Mouse (Mus musculus) spleen, adult 12 weeks (tissue): ENCODE data around the gene Cmklr1.
"Not testable (repeated sequence)": the region's sequence is repeated elsewhere in the genome, so short reads cannot be mapped to it uniquely, and the experiment has no call there.

Source experiments
- DNase-seq: peaks from one replicate; pipeline ENCODE4 v3.0.0; 2022; ENCODE audit warnings: low spot score

Cmklr1 gene

GRCm38 (mm10) chr5:113585619-113586457 lies 64.4 kb downstream of the Cmklr1 start:
- not testable (repeated sequence) for DNase-seq

GRCm38 (mm10) chr5:113584439-113584838 lies 65.8 kb downstream of the Cmklr1 start:
- DNase-seq, result no peak

GRCm38 (mm10) chr5:113583424-113584162 lies 66.6 kb downstream of the Cmklr1 start:
- no peak for DNase-seq

GRCm38 (mm10) chr5:113580801-113581200 lies 69.4 kb downstream of the Cmklr1 start:
- no peak for DNase-seq

DNA sequence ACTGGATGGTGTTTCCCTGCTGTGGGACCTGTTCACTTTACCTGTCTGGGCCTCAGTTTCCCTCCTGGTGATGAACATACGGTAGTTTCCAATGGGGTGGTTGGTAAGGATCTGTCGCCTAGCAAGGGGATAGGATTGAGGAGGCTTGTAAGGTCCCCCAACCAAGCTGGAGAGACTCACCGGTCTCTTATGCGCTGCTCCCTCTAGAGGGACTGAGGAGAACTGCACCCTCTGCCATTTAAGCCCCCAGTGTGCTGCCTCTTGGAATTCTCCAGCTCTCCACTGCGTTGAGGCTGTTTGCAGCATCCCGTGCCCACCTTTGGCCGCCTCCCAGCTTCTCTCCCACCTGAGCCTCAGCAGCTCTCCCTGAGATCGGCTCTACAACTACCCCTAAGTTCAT lies 70.0 kb downstream of the Cmklr1 start:
- DNase-seq, result no peak

DNA sequence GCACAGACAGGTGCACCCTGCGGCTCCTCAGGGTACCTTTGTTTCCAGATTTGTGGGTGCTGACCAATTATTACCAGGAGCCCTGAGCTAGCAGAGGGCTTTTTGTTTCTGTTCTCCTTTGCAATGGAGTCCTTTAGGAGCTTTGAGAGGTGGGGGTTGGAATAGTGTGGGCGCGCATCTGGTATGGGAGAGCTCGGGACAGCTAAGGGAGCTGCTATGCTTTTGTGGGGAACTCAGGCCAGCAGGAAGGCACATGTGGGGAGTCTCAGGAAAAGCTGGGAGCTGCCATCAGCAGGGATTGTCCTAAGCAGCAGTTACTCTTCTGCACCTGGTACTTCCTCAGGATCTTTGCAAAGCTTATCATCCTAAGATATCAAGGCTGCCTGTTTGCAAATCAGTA lies 71.1 kb downstream of the Cmklr1 start:
- no peak for DNase-seq

DNA sequence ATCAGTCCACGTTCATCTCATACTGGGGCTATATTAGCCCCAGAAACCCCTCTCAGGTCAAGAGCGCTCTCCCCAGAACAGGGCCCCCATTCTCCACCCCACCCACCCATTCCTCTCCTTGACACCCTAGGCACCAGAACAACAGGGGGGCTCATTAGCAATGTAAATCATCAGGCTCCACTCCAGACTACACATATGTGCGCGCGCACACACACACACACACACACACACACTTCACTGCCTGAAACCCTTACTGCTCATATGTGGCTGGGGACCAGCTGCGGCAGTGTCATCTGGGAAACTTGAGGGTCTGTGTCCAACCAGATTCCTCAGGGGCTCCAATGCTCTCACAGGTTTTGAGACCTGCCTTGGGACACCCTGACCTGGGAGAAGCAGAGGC lies 71.8 kb downstream of the Cmklr1 start:
- no peak for DNase-seq

DNA sequence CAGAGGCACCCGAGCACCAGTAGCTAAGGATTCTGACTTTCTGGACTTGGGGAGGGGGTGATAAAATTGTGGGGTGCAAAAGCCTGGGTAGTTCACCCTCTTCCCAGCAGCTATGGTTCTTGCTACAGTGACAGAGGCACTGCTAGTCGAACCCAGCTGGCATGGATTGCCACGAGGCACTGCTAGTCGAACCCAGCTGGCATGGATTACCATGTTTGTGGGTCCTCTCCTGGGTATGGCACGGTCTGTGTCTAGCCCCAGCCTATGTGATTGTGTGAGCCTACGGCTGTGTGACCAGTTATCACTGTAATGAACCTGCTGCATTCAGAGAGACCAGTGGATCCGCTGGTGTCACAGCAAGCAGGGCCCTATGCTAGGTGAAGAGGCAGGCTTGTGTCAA lies 72.7 kb downstream of the Cmklr1 start:
- DNase-seq, result no peak

DNA sequence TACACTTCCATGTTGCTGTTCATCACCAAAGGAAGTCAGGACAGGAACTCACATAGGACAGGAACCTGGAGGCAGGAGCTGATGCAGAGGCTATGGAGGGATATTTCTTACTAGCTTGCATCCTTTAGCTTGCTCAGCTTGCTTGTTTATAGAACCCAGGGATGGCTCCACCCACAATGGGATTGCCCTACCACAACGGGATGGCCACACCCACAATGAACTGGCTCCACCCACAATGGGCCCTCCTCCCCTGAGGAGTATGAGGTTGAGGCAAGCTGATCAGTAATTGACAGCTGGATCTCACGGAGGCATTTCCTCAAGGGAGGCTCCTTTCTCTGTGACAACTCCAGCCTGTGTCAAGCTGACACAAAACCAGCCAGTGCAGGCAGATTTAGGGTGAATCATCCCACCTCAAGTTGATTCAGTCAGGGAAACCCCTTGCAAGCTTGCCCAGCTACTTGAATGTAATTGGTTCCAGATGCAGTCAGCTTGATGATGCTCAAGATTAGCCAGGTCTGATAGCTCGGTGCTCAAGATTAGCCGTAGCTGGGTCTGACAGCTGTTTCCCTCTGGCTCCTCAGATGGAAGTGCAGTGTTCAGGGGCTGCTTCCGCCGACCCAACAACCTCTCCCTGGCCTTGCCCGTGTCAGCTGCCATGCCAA lies 80.0 kb downstream of the Cmklr1 start:
- DNase-seq, result no peak

DNA sequence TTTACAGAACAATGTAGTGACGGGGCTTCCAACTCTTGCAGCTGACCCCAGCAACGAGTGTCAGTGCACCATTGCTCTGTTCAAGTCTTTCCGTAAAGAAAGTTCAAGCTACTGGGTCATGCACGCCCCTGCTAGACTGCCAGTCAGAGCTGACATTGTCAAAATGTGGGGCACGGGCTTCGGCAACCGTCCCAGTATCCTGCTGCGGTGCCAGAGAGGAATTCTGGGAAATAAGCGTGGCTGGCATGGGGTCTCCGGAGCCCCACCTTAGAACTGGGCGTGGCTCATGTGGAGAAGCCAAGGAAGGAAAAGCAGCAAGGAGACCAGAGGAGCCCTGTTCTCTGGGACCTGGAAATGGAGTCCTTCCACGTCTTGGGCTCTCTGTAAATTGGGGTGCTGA lies 84.4 kb downstream of the Cmklr1 start:
- DNase-seq, result no peak

DNA sequence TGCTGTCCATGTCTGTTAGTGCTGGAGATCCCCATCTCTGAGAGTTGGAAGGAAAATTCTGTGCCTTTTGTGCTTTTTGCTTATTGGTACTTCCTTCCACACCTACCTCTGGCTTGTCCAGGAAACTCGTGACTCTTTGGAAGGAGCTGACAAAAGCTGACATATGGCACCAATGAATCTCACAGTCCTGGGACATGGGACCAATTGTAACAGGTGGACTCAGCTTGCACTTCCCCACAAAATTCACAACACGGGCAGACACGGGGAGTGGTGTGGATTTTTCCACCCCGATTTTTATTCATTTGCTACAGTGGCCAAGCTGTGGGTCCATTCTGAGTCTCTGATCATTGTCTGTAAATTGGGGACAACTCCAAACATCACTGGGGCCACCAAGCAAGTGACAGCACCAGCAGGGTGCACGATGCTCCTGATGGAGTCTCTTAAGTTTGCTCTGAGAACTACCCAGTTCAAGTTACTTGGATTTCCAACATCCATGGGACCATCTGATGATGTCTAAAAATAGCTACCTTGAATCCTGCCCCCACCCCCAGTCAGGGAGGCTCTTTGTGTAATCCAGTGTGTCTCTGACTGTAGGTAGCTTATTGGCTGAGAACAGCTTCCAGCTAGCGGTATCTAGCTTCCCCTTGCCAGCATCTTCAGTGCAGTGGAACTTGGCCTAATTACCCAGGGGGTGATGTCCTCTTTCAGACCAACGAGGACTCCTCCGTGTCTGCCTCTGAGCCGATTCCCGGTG lies 84.9 kb downstream of the Cmklr1 start:
- no peak for DNase-seq

DNA sequence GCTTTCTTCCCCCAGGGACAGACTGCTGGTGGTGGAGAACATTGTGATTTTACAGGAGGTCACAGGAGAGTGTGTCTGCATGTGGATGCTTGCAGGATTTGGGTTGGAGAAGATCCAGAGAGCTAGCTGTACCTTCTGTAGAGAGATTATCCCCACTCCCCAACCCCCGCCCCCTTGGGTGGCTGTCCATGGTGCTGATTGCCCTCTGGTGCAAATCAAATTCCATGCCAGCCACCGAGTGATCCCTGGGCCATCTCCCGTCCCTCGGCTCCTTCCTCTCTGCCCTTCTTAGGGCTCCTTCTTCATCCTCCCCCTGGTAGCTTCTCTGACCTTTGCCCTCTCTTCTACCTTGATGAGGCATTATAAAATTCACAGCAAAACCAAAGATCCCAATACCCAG lies 85.8 kb downstream of the Cmklr1 start:
- no peak for DNase-seq
